Mouse (Mus musculus): ENCODE measurements around the gene Gadd45b. TPM values are rescaled to one million over a fixed set of nuclear protein-coding genes. Genes with fewer than 3 reads are reported as not detected.

Gene Gadd45b
- polyA plus RNA-seq, 1 experiment = 29.9 TPM

Other genes starting within 250 kb of the Gadd45b start
- 24.5 and 29.1 TPM in 2 replicates for gene Mob3a, start 228.1 kb upstream of the Gadd45b start, polyA plus RNA-seq (2012; rRNA removed)
- gene Izumo4, start 227.9 kb upstream of the Gadd45b start, polyA plus RNA-seq (2012; rRNA removed) = 68.7 and 88.2 TPM in 2 replicates
- gene Ap3d1, start 187.8 kb upstream of the Gadd45b start, polyA plus RNA-seq (2012; rRNA removed) = 96.3 and 108 TPM in 2 replicates
- 6.7 and 17.2 TPM in 2 replicates for gene Dot1l, start 174.9 kb upstream of the Gadd45b start, polyA plus RNA-seq (2012; rRNA removed)
- 47.0 and 47.7 TPM in 2 replicates for gene Sf3a2, start 131.9 kb upstream of the Gadd45b start, polyA plus RNA-seq (2012; rRNA removed)
- gene Plekhj1, start 131.4 kb upstream of the Gadd45b start, polyA plus RNA-seq (2012; rRNA removed) = 60.6 and 79.2 TPM in 2 replicates
- 0.40 and 0.62 TPM in 2 replicates for gene Amh, start 124.8 kb upstream of the Gadd45b start, polyA plus RNA-seq (2012; rRNA removed)
- gene Jsrp1, start 116.6 kb upstream of the Gadd45b start, polyA plus RNA-seq (2012; rRNA removed) = 1.0 and 1.3 TPM in 2 replicates
- gene Oaz1, start 103.4 kb upstream of the Gadd45b start, polyA plus RNA-seq (2012; rRNA removed) = 566 and 709 TPM in 2 replicates
- gene Lingo3, start 86.0 kb upstream of the Gadd45b start, polyA plus RNA-seq (2012; rRNA removed) = not detected in 2 replicates
- 117 and 147 TPM in 2 replicates for gene Lsm7, start 74.9 kb upstream of the Gadd45b start, polyA plus RNA-seq (2012; rRNA removed)
- gene Sppl2b, start 74.8 kb upstream of the Gadd45b start, polyA plus RNA-seq (2012; rRNA removed) = 33.0 and 37.4 TPM in 2 replicates
- 0.44 and 0.49 TPM in 2 replicates for gene Tmprss9, start 58.2 kb upstream of the Gadd45b start, polyA plus RNA-seq (2012; rRNA removed)
- gene Timm13, start 29.1 kb upstream of the Gadd45b start, polyA plus RNA-seq (2012; rRNA removed) = 111 and 113 TPM in 2 replicates
- gene Lmnb2, start 11.8 kb upstream of the Gadd45b start, polyA plus RNA-seq (2012; rRNA removed) = 10.5 and 14.1 TPM in 2 replicates
- 4.2 and 5.4 TPM in 2 replicates for gene Gng7, start 84.9 kb downstream of the Gadd45b start, polyA plus RNA-seq (2012; rRNA removed)
- gene Diras1, start 95.6 kb downstream of the Gadd45b start, polyA plus RNA-seq (2012; rRNA removed) = 0.12 and 0.17 TPM in 2 replicates
- 25.3 and 29.3 TPM in 2 replicates for gene Slc39a3, start 107.4 kb downstream of the Gadd45b start, polyA plus RNA-seq (2012; rRNA removed)
- gene Sgta, start 130.1 kb downstream of the Gadd45b start, polyA plus RNA-seq (2012; rRNA removed) = 90.0 and 93.9 TPM in 2 replicates
- 21.7 and 22.7 TPM in 2 replicates for gene Thop1, start 140.0 kb downstream of the Gadd45b start, polyA plus RNA-seq (2012; rRNA removed)
- 1.1 and 1.2 TPM in 2 replicates for gene Creb3l3, start 168.8 kb downstream of the Gadd45b start, polyA plus RNA-seq (2012; rRNA removed)
- 119 TPM in 2 replicates for gene Map2k2, start 175.8 kb downstream of the Gadd45b start, polyA plus RNA-seq (2012; rRNA removed)
- 30.0 and 39.0 TPM in 2 replicates for gene Zbtb7a, start 205.1 kb downstream of the Gadd45b start, polyA plus RNA-seq (2012; rRNA removed)
- 12.5 and 17.9 TPM in 2 replicates for gene Pias4, start 237.8 kb downstream of the Gadd45b start, polyA plus RNA-seq (2012; rRNA removed)
- 1,109 and 1,486 TPM in 2 replicates for gene Eef2, start 246.6 kb downstream of the Gadd45b start, polyA plus RNA-seq (2012; rRNA removed)